Mouse (Mus musculus) embryonic stem cell, embryonic (primary cell): ENCODE data around the gene Alox12.

Source experiments
- CTCF ChIA-PET, 4 experiments: fragments of 300-600 bp in 2 of 4; fragments of 350-600 bp in 2 of 4; sonication (Branson Sonifier 250); formaldehyde crosslinking; loops; one replicate each; lab custom pipeline; 2022; ENCODE audit warnings: inconsistent platforms in 2 of 4; lab: Charles Lee
- POLR2A ChIA-PET, 4 experiments: fragments of 300-600 bp in 2 of 4; fragments of 350-600 bp in 2 of 4; sonication (Branson Sonifier 250); formaldehyde crosslinking; loops; one replicate each; lab custom pipeline; 2022; ENCODE audit warnings: antibody characterized with exemption in 4 of 4, inconsistent platforms in 1 of 4; lab: Charles Lee

Gene Alox12

DNA sequence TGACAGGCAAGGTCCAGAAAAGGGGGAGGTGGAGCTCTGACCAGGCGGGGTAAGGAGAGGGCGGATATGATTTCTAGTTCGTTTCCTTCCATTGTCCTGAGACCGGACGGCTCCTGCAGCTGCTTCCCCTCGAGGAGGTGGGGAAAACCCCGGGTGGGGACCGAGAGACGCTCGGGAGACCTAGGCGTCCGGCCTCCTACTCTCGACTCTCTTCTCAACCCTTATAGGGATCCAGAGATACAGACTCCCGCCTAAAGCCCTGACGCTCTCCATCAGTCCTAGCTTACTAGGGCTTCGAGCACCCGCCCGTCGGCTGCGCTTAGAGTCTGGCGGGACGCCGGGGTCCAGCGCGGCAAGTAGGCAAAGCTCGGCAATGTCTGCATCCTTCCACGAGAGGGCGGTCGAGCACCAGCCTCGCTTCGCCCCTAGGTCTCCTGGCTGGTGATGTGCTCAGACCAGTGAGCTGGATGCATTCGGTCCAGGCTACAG is 24.9 kb downstream of the Alox12 start:
- CTCF ChIA-PET: interaction anchor here (0.5 to 3.0 kb wide), 72 partner anchors 8 to 309 kb away, joined by 3 to 20 read pairs (median 4); partner anchors contain the start of genes Gm21988 (in 3 of the 4), Rnasek (in 3 of the 4), Slc16a13 (in 3 of the 4) and Arrb2 (in 2 of the 4)
- POLR2A ChIA-PET: interaction anchor here in 3 of 4 experiments (0.5 to 7.4 kb wide), 39 partner anchors 7 to 1328 kb away, joined by 3 to 90 read pairs (median 3); partner anchors contain the start of genes Gm21988 (in 3 of the 3), Rnasek (in 3 of the 3), 0610010K14Rik (in 2 of the 3) and Slc16a11 (in 2 of the 3)

DNA sequence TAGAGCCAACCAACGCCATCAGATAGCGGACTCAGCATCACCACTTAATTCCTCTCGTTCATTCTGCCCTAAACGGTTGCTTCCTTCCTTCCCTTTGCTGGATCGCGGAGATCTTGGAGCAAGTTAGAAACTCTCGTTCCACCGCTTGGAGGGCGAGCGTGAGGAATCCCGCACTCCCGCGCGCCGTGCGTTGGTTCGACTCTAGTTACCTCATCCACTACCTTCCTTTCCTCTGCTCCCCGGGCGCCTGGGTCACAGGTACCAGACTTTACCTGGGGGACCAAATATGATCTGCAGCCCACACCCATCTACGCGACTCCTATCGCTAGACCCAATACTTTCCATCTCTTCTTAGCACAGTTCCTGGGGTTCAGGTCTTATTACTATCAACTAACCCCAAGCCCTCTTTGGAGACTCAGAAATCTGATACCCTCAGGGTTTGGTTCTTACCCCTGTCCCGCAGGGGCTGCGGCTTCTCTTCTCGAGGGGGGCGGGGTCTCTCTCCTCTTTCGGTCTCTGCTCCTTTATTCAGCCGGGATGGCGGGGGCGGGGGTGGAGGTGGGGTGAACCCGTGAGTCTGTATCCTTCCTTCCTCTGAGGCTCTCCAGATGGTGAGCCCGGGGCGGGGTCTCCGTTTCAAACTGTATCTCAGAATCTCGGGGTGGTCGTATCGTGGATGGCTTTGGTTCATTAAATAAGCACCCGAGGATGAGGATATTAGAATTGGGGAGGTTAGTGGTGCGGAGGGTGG is 25.7 kb downstream of the Alox12 start, which contains the start of gene Bcl6b:
Gene Bcl6b, minus strand, starts transcription at position 539 of the 751 bp plus-strand sequence.
- ChIA-PET CTCF (interaction anchor here (0.6 to 3.0 kb wide), 37 partner anchors 8 to 308 kb away, joined by 3 to 20 read pairs (median 5); partner anchors contain the start of genes Gm21988 (in 3 of the 4), Rnasek (in 3 of the 4), 0610010K14Rik (in 2 of the 4) and Acadvl (in 1 of the 4)), POLR2A (interaction anchor here (0.6 to 7.4 kb wide), 34 partner anchors 8 to 649 kb away, joined by 3 to 90 read pairs (median 4); partner anchors contain the start of genes 0610010K14Rik (in 4 of the 4), Gm21988 (in 2 of the 4), Rnasek (in 2 of the 4) and Slc16a13 (in 2 of the 4))

DNA sequence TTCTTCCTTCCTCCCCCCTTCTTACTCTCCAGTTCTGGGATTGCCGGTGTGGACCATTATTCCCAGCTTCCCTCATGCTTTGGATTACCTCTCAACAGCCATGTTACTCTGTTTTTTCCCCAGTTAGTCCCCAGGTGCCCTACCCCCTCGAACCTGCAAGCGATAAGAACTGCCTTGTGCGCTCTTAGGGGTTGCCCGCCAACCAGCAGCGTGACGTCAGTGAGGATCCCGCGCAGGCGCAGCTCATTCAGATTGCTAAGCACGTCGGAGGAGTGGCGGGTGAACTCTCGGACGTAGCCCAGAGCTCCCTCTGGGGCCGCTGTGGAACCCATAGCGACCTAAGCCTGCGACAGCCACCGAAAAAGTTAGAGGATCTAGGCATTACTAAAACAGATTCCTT is 26.3 kb downstream of the Alox12 start:
- POLR2A ChIA-PET: interaction anchor here (0.6 to 7.4 kb wide), 19 partner anchors 8 to 440 kb away, joined by 3 to 90 read pairs (median 4); partner anchors contain the start of genes 0610010K14Rik (in 4 of the 4), Gm21988 (in 2 of the 4), Rnasek (in 2 of the 4) and Alox12e (in 1 of the 4)
- CTCF ChIA-PET: interaction anchor here in 3 of 4 experiments (0.6 to 3.0 kb wide), 16 partner anchors 9 to 282 kb away, joined by 3 to 20 read pairs (median 4); partner anchors contain the start of genes 0610010K14Rik (in 2 of the 3) and Alox12e (in 1 of the 3)

DNA sequence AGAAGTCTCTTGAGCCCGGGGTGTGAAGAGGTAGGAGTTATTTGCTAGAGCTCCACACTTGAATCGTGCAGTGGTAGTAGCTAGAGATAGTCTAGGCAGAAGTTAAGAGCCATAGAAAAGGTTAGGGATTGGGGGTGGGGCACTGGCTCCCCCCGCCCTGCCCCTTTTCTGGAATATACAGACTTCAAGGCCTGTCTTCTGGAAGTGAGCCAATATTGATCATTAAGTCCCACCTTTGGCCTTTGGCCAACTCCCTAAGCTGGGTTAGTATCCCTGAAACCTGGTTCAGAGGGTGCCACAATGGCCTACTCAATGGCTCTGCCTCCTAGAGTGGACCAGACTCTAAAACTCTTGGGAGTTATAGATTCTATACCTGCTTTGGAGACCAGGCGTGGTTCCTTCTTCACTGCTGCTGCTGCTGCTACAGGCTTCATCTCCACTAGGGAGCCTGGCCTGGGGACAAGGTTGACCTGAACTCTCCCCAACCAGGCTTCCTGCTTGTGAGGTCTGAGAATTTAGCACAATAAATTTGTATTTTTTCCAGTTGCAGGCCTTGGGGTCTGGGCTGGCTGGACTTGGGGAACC is 27.4 kb downstream of the Alox12 start:
- POLR2A ChIA-PET: interaction anchor here in 2 of 4 experiments (1.1 to 7.4 kb wide), 5 partner anchors 10 to 20 kb away, joined by 3 to 90 read pairs (median 14); partner anchors contain the start of genes 0610010K14Rik (in 2 of the 2), Gm21988 (in 2 of the 2) and Rnasek (in 2 of the 2)
- CTCF ChIA-PET: interaction anchor here in 2 of 4 experiments (0.9 to 1.3 kb wide), 2 partner anchors 107 to 153 kb away, joined by 3 read pairs; no protein-coding TSS in a partner anchor

DNA sequence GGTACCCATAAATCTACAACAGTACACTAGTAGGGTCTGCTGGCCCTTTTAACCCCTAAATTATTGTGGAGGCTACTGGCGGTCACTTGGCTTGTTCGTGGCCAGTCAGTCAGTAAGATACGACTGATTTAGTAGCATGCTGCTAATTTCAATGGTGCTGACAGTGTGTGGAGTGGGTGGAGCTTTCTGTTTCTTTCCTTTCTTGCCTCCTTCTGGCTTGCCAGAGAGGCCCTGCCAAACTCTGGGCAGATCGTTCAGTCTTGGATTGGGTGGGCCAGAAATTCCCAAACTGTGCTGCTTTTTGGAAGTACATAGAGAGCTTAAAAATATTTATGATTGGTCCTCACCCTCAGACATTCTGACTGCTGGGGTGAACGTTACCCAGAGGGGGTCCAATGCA is 28.0 kb downstream of the Alox12 start:
- ChIA-PET CTCF (interaction anchor here in 2 of 4 experiments (0.9 to 1.8 kb wide), 3 partner anchors 10 to 107 kb away, joined by 3 to 5 read pairs (median 3); partner anchors contain the start of gene 0610010K14Rik (in 1 of the 2)), POLR2A (interaction anchor here in 2 of 4 experiments (0.5 to 7.4 kb wide), 6 partner anchors 10 to 20 kb away, joined by 3 to 90 read pairs (median 10); partner anchors contain the start of genes 0610010K14Rik (in 2 of the 2), Gm21988 (in 2 of the 2) and Rnasek (in 2 of the 2))

DNA sequence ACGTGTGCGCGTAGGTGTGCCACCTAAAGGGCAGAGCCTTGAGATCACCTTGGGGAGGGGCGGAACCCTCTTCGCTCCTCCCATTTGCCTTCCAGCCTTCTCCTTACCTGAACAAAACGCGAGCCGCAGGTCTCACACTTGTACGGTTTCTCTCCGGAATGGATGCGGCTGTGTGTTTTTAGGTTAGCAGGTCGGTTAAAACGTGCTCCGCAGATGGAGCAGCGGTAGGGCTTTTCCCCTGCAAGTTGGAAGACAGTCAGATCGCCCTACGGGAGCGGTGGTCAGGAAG is 28.6 kb downstream of the Alox12 start:
- ChIA-PET CTCF (interaction anchor here in 2 of 4 experiments (0.9 to 1.8 kb wide), 3 partner anchors 10 to 108 kb away, joined by 3 to 5 read pairs (median 3); partner anchors contain the start of gene 0610010K14Rik (in 1 of the 2)), POLR2A (interaction anchor here in 3 of 4 experiments (0.5 to 7.4 kb wide), 8 partner anchors 10 to 605 kb away, joined by 3 to 90 read pairs (median 6); partner anchors contain the start of genes 0610010K14Rik (in 2 of the 3), Gm21988 (in 2 of the 3), Rnasek (in 2 of the 3) and Ctdnep1 (in 1 of the 3))

GRCm38 (mm10) chr11:70225798-70226601 is 29.2 kb downstream of the Alox12 start:
- POLR2A ChIA-PET: interaction anchor here in 3 of 4 experiments (0.5 to 7.4 kb wide), 11 partner anchors 9 to 604 kb away, joined by 3 to 90 read pairs (median 4); partner anchors contain the start of genes 0610010K14Rik (in 2 of the 3), Gm21988 (in 2 of the 3), Rnasek (in 2 of the 3) and Slc16a11 (in 2 of the 3)
- CTCF ChIA-PET: interaction anchor here in 2 of 4 experiments (0.6 to 1.8 kb wide), 3 partner anchors 10 to 206 kb away, joined by 3 to 5 read pairs (median 3); partner anchors contain the start of genes 0610010K14Rik (in 1 of the 2) and Arrb2 (in 1 of the 2)

DNA sequence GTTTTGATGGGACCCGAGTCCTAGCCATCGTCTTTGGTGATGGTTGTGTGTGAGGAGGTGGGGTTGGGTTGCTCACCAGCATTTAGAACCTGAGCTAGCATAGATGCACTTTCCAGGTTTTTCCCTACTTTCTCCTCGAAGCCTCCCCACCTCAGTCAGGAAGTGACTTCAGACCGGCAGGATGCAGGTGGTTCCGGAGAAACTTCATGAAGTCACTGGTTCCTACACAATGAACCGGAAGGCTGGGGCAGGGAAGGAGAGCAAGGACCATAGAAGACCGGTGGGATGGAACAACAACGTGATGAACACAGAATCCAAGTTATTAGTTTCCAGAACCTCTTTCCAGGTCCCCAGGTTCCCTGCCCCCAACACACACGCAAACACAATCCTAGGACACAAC is 31.4 kb downstream of the Alox12 start:
- ChIA-PET POLR2A (interaction anchor here in 3 of 4 experiments (0.5 to 4.7 kb wide), 6 partner anchors 10 to 559 kb away, joined by 3 to 47 read pairs (median 10); partner anchors contain the start of genes 0610010K14Rik (in 2 of the 3), Gm21988 (in 2 of the 3), Rnasek (in 2 of the 3) and Acadvl (in 1 of the 3)), CTCF (no interaction called here)

GRCm38 (mm10) chr11:70221603-70222500 is 33.3 kb downstream of the Alox12 start:
- ChIA-PET POLR2A (interaction anchor here in 3 of 4 experiments (0.5 to 4.7 kb wide), 39 partner anchors 8 to 447 kb away, joined by 3 to 47 read pairs (median 4); partner anchors contain the start of genes 0610010K14Rik (in 3 of the 3), Slc16a11 (in 3 of the 3), Bcl6b (in 2 of the 3) and Gm21988 (in 2 of the 3)), CTCF (interaction anchor here in 3 of 4 experiments (0.5 to 2.4 kb wide), 13 partner anchors 8 to 73 kb away, joined by 3 to 10 read pairs (median 6); partner anchors contain the start of genes Slc16a11 (in 2 of the 3) and 0610010K14Rik (in 1 of the 3))

DNA sequence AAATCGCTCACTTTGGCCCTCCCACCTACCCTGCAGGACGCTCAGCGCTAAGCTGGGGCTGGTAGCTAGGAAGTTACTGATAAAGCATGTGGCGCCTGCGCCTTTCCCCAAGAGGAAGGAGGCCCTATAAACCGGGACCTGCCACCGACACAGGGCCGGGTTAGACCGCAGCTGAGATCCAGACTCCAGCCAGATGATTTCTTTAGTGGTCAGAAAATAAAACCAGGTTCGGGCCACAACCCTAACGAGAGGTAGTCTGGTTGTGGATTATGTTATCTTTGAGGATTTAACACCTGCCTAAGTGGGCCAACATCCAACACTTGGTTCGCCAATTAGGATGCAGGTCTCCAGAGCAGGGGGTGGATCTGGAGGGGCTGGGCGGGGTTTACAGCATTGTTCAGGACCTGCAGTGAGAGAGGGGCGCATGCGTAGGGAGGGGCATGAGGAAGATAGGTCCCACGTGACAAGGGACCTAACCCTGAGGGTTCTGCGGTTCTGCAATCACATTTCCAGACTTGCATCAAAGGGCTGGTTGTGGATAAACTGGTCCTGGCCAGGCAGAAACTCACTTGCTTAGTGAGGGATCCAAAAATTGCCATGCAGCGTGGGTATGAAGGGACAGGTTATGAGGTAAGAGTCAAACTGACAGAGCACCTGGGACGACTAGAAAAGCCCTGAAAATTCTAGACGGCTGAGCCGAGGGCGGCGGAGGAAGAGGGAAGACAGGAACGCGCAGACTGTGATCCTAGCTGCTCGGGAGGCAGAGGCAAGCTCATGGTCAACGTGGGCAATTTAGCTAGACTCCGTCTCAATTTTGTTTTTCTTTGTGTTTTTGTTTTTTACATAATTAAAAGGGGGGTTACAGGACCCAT is 34.2 kb downstream of the Alox12 start, which contains the start of gene Slc16a13:
Gene Slc16a13, minus strand, starts transcription at position 334 of the 872 bp plus-strand sequence.
- POLR2A ChIA-PET: interaction anchor here in 3 of 4 experiments (0.6 to 4.7 kb wide), 37 partner anchors 8 to 418 kb away, joined by 3 to 47 read pairs (median 4); partner anchors contain the start of genes 0610010K14Rik (in 3 of the 3), Bcl6b (in 2 of the 3), Gm21988 (in 2 of the 3) and Rnasek (in 2 of the 3)
- CTCF ChIA-PET: interaction anchor here in 3 of 4 experiments (0.5 to 2.4 kb wide), 13 partner anchors 8 to 272 kb away, joined by 3 to 10 read pairs (median 5); partner anchors contain the start of gene Slc16a11 (in 2 of the 3)

GRCm38 (mm10) chr11:70220323-70220722 is 34.8 kb downstream of the Alox12 start:
- CTCF ChIA-PET: interaction anchor here in 3 of 4 experiments (0.8 to 2.4 kb wide), 5 partner anchors 10 to 272 kb away, joined by 3 to 10 read pairs (median 4); no protein-coding TSS in a partner anchor
- POLR2A ChIA-PET: interaction anchor here in 2 of 4 experiments (0.7 to 4.7 kb wide), 19 partner anchors 8 to 224 kb away, joined by 3 to 47 read pairs (median 5); partner anchors contain the start of genes 0610010K14Rik (in 2 of the 2), Bcl6b (in 2 of the 2), Slc16a11 (in 2 of the 2) and Gm21988 (in 1 of the 2)

- ChIA-PET CTCF (interaction anchor here in 1 of 4 experiments (1.1 to 1.6 kb wide), 2 partner anchors 10 to 18 kb away, joined by 4 to 5 read pairs; no protein-coding TSS in a partner anchor), POLR2A (interaction anchor here in 2 of 4 experiments (0.9 to 4.7 kb wide), 7 partner anchors 9 to 30 kb away, joined by 3 to 47 read pairs (median 5); partner anchors contain the start of genes 0610010K14Rik (in 1 of the 2), Bcl6b (in 1 of the 2), Gm21988 (in 1 of the 2) and Rnasek (in 1 of the 2))
These were observed 35.3 kb downstream of the Alox12 start for GRCm38 (mm10) chr11:70219873-70220272.
